Comparison of ENCODE assay signal across 11 mouse cellular contexts in the genomic region with DNA sequence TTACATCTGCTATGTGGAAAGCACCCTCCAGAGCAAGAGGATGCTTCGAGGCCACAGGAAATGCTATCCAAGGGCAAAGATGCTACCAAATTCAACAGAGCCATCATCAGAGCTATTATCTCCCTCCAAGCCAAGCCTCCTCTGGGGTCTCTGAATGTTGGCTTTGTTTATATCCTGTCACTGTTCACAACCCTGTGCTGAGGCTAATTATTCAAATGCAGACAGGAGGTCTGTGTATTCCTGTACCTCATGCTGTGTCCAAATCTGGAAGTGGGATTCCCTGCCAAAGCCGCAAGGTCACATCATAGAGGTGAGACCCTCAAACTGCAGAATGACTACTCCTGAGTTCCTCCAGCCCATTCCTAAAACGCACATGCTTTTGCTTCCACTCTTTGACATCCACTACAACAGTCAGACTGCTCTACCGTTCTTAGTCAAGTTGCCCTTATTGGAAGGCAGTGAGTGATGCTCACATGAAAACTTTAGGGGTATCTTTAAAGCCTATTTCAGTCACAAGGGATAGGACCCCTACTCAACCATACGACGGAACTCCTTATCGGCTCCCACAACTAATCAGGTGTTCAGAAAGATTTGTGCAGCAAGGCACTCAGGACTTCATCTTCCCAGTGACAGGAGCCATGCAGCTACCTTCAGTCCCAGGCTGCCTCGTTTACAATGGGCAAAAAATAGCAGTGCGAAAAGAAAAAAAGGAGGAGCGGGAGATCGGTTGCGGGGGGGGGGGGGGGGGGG.
DNase-seq lines count a peak whose midpoint lies in the region; ATAC-seq and TF ChIP-seq lines count a peak whose summit lies in the region.
"Had no signal": no experiment of that assay in that cellular context is flagged by ENCODE, and none has a peak within 500 bp of the region (broad histone marks: within the 10 kb centered on the region; RNA-seq: fewer than 3 reads in every experiment).

No protein-coding gene starts in this region.

- no peak for DNase-seq in heart, postnatal 0 days (ENCODE audit: low spot score)
- no peak for DNase-seq in heart, postnatal 10 days
- DNase-seq in cerebellum, adult 18-20 months: peak; percentile 45 to 47
- no peak for DNase-seq in forebrain, embryonic 14.5 days (ENCODE audit: low spot score)
- DNase-seq in midbrain, embryonic 11.5 days (ENCODE audit: low spot score, missing footprints): no peak
- no peak for DNase-seq in left cerebral cortex, postnatal 25 days (ENCODE audit: low spot score in 2 of 2)
- DNase-seq in frontal cortex, postnatal 10 days (ENCODE audit: low spot score in 2 of 2): no peak
- DNase-seq in right cerebral cortex, postnatal 10 days (ENCODE audit: low spot score in 2 of 2): no peak
- DNase-seq: kidney, postnatal 14 days; lung, adult 2 months had no signal

- peak overlapping the region; percentile 26 for H3K4me3 ChIP-seq in heart, postnatal 0 days (ENCODE audit: low read depth, low read length)
- no peak overlapping the region for H3K4me3 ChIP-seq in forebrain, embryonic 14.5 days (ENCODE audit: low read depth, low read length)
- peak overlapping the region; percentile 9; the same call in 1 of the 2 replicates for H3K4me3 ChIP-seq in midbrain, embryonic 11.5 days (ENCODE audit: low read depth, low read length)
- H3K4me3 ChIP-seq: erythroblast, embryonic 14.5 days had no signal

- no peak for TF ChIP-seq EP300 in heart, postnatal 0 days (IDR thresholded peaks at IDR 0.05; ENCODE audit: low read depth)

- no peaks in the 10 kb centered on the region for H3K9me3 ChIP-seq in heart, postnatal 0 days (replicated peaks; ENCODE audit: control insufficient read depth, low read length)
- no peaks in the 10 kb centered on the region for H3K9me3 ChIP-seq in forebrain, embryonic 14.5 days (replicated peaks; ENCODE audit: control insufficient read depth, low read length)
- no peaks in the 10 kb centered on the region for H3K9me3 ChIP-seq in midbrain, embryonic 11.5 days (ENCODE audit: control insufficient read depth, low read length)

- H3K27me3 ChIP-seq in heart, postnatal 0 days (ENCODE audit: control insufficient read depth, insufficient read depth, low read length): no peaks in the 10 kb centered on the region
- H3K27me3 ChIP-seq in forebrain, embryonic 14.5 days (replicated peaks; ENCODE audit: control insufficient read depth, insufficient read depth, low read length): no peaks in the 10 kb centered on the region
- no peaks in the 10 kb centered on the region for H3K27me3 ChIP-seq in midbrain, embryonic 11.5 days (ENCODE audit: control insufficient read depth, insufficient read depth, low read length)

- no peak for TF ChIP-seq CTCF in heart, postnatal 0 days (IDR thresholded peaks at IDR 0.05; ENCODE audit: low read depth)

- peak overlapping the region; percentile 52 for H3K4me2 ChIP-seq in heart, postnatal 0 days (ENCODE audit: low read depth, low read length)
- H3K4me2 ChIP-seq in forebrain, embryonic 14.5 days (ENCODE audit: low read length): peak overlapping the region; percentile 34
- peak overlapping the region; percentile 22; the same call in 1 of the 2 replicates for H3K4me2 ChIP-seq in midbrain, embryonic 11.5 days

- WGBS in heart, postnatal 0 days: 28% methylated on average over 11 of the region's 12 CpGs
- WGBS in forebrain, embryonic 14.5 days: 38% methylated on average over 10 of the region's 12 CpGs
- WGBS in midbrain, embryonic 11.5 days: 47% methylated on average over 9 of the region's 12 CpGs

- peaks cover 5% of the 10 kb centered on the region for H3K4me1 ChIP-seq in heart, postnatal 0 days (ENCODE audit: control insufficient read depth, insufficient read depth)
- H3K4me1 ChIP-seq in forebrain, embryonic 14.5 days (ENCODE audit: control insufficient read depth, insufficient read depth, low read length): peaks cover 12% of the 10 kb centered on the region
- peaks cover 15% of the 10 kb centered on the region for H3K4me1 ChIP-seq in midbrain, embryonic 11.5 days (ENCODE audit: control insufficient read depth, insufficient read depth, low read length)

- H3K36me3 ChIP-seq in heart, postnatal 0 days (replicated peaks; ENCODE audit: control insufficient read depth, insufficient read depth, low read length): no peaks in the 10 kb centered on the region
- H3K36me3 ChIP-seq in forebrain, embryonic 14.5 days (ENCODE audit: control insufficient read depth, insufficient read depth, low read length): no peaks in the 10 kb centered on the region
- no peaks in the 10 kb centered on the region for H3K36me3 ChIP-seq in midbrain, embryonic 11.5 days (ENCODE audit: control insufficient read depth, insufficient read depth, low read length)

- no peak overlapping the region for H3K9ac ChIP-seq in heart, postnatal 0 days (replicated peaks; ENCODE audit: low read depth, low read length)
- no peak overlapping the region for H3K9ac ChIP-seq in forebrain, embryonic 14.5 days (ENCODE audit: low read length)
- no peak overlapping the region for H3K9ac ChIP-seq in midbrain, embryonic 11.5 days (ENCODE audit: low read length)

- intact Hi-C loops in heart, postnatal 10 days (cut with DNase I): no loop called here
- intact Hi-C loops in left cerebral cortex, postnatal 25 days (cut with DNase I): no loop called here

- 0 out of 2 replicates have a peak, but pooled peaks have one; percentile 4 for ATAC-seq in heart, postnatal 0 days (ENCODE audit: insufficient read depth, low read depth)
- ATAC-seq in forebrain, embryonic 14.5 days: no peak
- ATAC-seq in midbrain, embryonic 11.5 days (ENCODE audit: low FRiP score): peak; percentile 30; the same call in 1 of the 2 replicates

- no peak overlapping the region for H3K27ac ChIP-seq in heart, postnatal 0 days (ENCODE audit: low read depth)
- no peak overlapping the region for H3K27ac ChIP-seq in forebrain, embryonic 14.5 days (ENCODE audit: low read depth, low read length)
- H3K27ac ChIP-seq in midbrain, embryonic 11.5 days (ENCODE audit: low read depth, low read length): no peak overlapping the region

Comparison
In these comparisons a context has a peak if more than half of its experiments do, and no peak if none do; other contexts are left out.
1. DNase-seq: peak in cerebellum, adult 18-20 months (2 of 2); none in heart, postnatal 0 days (single experiment), heart, postnatal 10 days (0 of 2), forebrain, embryonic 14.5 days (single experiment), midbrain, embryonic 11.5 days (single experiment), left cerebral cortex, postnatal 25 days (0 of 2), frontal cortex, postnatal 10 days (0 of 2) and right cerebral cortex, postnatal 10 days (0 of 2).
2. Peak in every context shown above with its lines, with median percentiles within 50 percentile points of each other: H3K4me2 ChIP-seq.